Mouse (Mus musculus): ENCODE data around the gene Izumo4.

Gene Izumo4

GRCm38 (mm10) chr10:80669737-80670485 lies 32.1 kb upstream of the Izumo4 start:
- no peak for DNase-seq

GRCm38 (mm10) chr10:80670531-80670930 lies 31.5 kb upstream of the Izumo4 start:
- no peak for DNase-seq

- DNase-seq: no peak
These were observed 30.7 kb upstream of the Izumo4 start for GRCm38 (mm10) chr10:80671251-80671650.

GRCm38 (mm10) chr10:80671936-80672690 lies 29.9 kb upstream of the Izumo4 start:
- no peak for DNase-seq

GRCm38 (mm10) chr10:80673690-80674089 lies 28.3 kb upstream of the Izumo4 start:
- DNase-seq: no peak

- DNase-seq: no peak
These were observed 27.7 kb upstream of the Izumo4 start for GRCm38 (mm10) chr10:80674161-80674711.

GRCm38 (mm10) chr10:80674851-80675404 lies 27.1 kb upstream of the Izumo4 start:
- DNase-seq: no peak

- peak in 1 of 2 experiments; percentile 64 for DNase-seq
These were observed 26.4 kb upstream of the Izumo4 start for GRCm38 (mm10) chr10:80675405-80676197.

GRCm38 (mm10) chr10:80676198-80676928 lies 25.6 kb upstream of the Izumo4 start:
- DNase-seq: peak; percentile 100

- DNase-seq: no peak
These were observed 24.7 kb upstream of the Izumo4 start for GRCm38 (mm10) chr10:80677128-80677875.

- peak; percentile 90 to 95 for DNase-seq
These were observed 24.0 kb upstream of the Izumo4 start, which contains the start of gene Mknk2 for GRCm38 (mm10) chr10:80677942-80678436. TSS of gene Mknk2 (minus strand) at chr10:80678112.

GRCm38 (mm10) chr10:80678601-80679377 lies 23.2 kb upstream of the Izumo4 start:
- no peak for DNase-seq

- DNase-seq: no peak
These were observed 22.3 kb upstream of the Izumo4 start for GRCm38 (mm10) chr10:80679556-80680259.

GRCm38 (mm10) chr10:80680260-80680696 lies 21.7 kb upstream of the Izumo4 start:
- no peak for DNase-seq

- no peak for DNase-seq
These were observed 20.0 kb upstream of the Izumo4 start for GRCm38 (mm10) chr10:80682003-80682402.

- DNase-seq: no peak
These were observed 18.3 kb upstream of the Izumo4 start for GRCm38 (mm10) chr10:80683647-80684046.

- peak; percentile 70 to 80 for DNase-seq
These were observed 17.8 kb upstream of the Izumo4 start for GRCm38 (mm10) chr10:80684214-80684613.

GRCm38 (mm10) chr10:80684984-80685383 lies 17.0 kb upstream of the Izumo4 start:
- no peak for DNase-seq

- DNase-seq: no peak
These were observed 15.4 kb upstream of the Izumo4 start for GRCm38 (mm10) chr10:80686617-80687016.

Measured in thymus, adult 18-20 months (tissue).